Mouse (Mus musculus) midbrain, embryonic 14.5 days (tissue): Measurements from ENCODE around the gene Calr. TPM values are rescaled to one million over a fixed set of nuclear protein-coding genes. Genes with fewer than 3 reads are reported as not detected.

Experiments
- ATAC-seq: fragments of 200-750 bp; cut with Nextera tagmentation; 2 replicates; pipeline ENCODE4 v1.8.0; 2017; ENCODE audit warnings: moderate number of reproducible peaks, moderate library complexity; ENCODE audit not compliant: low FRiP score, low TSS enrichment
- DNase-seq: peaks from one replicate; pipeline ENCODE4 v3.0.0-alpha.2; 2015
- H3K27ac ChIP-seq: fragments of 300-500 bp; sonication (generic); replicated peaks from 2 replicates; pipeline ENCODE4 v1.5.1; 2014; ENCODE audit warnings: mild to moderate bottlenecking, low read depth, low read length, moderate library complexity
- H3K27me3 ChIP-seq: fragments of 300-500 bp; sonication (generic); 2 replicates; pipeline ENCODE4 v1.6.1; 2014; ENCODE audit warnings: low read length, control low read depth, mixed read lengths; ENCODE audit not compliant: control insufficient read depth, insufficient read depth
- H3K36me3 ChIP-seq: fragments of 300-500 bp; sonication (generic); 2 replicates; pipeline ENCODE4 v1.6.1; 2014; ENCODE audit warnings: low read length, control low read depth; ENCODE audit not compliant: control insufficient read depth, insufficient read depth
- H3K4me1 ChIP-seq: fragments of 300-500 bp; sonication (generic); 2 replicates; pipeline ENCODE4 v1.6.1; 2014; ENCODE audit warnings: mild to moderate bottlenecking, antibody characterized with exemption, low read length, control low read depth; ENCODE audit not compliant: control insufficient read depth, insufficient read depth
- H3K4me2 ChIP-seq: fragments of 300-500 bp; sonication (generic); 2 replicates; pipeline ENCODE4 v1.6.1; 2014; ENCODE audit warnings: mild to moderate bottlenecking, low read length, moderate library complexity
- H3K4me3 ChIP-seq: fragments of 300-500 bp; sonication (generic); replicated peaks from 2 replicates; pipeline ENCODE4 v1.5.1; 2014; ENCODE audit warnings: low read depth, low read length
- H3K9ac ChIP-seq: fragments of 300-500 bp; sonication (generic); replicated peaks from 2 replicates; pipeline ENCODE4 v1.6.1; 2014; ENCODE audit warnings: mild to moderate bottlenecking, low read length, moderate library complexity
- H3K9me3 ChIP-seq: fragments of 300-500 bp; sonication (generic); 2 replicates; pipeline ENCODE4 v1.6.1; 2016; ENCODE audit warnings: low read length, control low read depth, mixed read lengths; ENCODE audit not compliant: control insufficient read depth
- WGBS: fragments of 180-500 bp; shearing (Covaris S2); extraction: QIAGEN DNeasy Blood & Tissue Kit; methylation state at CpG from one replicate; pipeline ENCODE4 v1.1.7; 2014; 5-methylcytosine and 5-hydroxymethylcytosine counted together
- polyA plus RNA-seq: library from polyadenylated mRNA; unstranded; fragments of >200 nt; fragmentation: Nextera tagmentation; extraction: Ambion mirVana; gene quantifications from 2 replicates; pipeline ENCODE4 v1.2.1, GENCODE M21; 2014

Gene Calr
- polyA plus RNA-seq, 1 experiment from 2014 or later = 525 TPM

DNA sequence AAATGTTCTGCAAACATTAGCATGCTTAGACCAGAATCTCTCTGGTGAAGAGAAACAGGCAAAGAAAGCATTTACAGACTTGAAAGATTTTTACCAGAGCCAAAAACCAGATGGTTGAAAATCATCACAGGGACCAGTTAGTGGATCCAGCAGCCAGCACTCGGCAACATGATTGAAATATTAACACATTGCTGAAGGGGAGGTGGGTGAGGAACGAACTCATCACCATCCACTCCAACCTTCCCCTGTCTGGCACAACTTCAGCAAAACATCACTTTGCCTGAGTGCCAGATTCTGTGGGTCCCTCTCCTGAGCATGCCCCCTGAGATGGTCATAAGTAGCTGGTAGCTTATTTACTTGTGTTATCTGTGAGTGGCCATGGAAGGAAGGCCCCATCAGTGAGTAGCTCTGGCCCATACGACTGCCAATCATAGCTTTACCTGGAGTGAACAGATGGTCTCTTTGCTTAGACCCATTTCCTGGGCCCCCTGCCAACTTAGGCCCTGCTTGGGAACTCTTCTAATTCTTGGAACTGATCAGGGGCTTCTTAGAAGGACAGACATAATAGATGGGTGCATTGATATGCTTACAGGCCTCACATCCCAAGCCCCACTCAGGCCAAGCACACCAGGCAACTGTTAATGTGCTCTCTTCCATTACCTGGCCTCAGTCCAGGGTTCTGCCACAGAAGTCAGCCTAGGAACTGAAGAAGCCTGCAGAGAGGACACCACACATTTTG, 30.7 kb upstream of the Calr start:
- H3K4me1 ChIP-seq = peaks cover 2% of the 10 kb centered on the region
- no peak overlapping the region for H3K4me3 ChIP-seq
- ATAC-seq (no peak), DNase-seq (peak; percentile 8)
- H3K27me3 ChIP-seq = 0 out of 2 replicates have a peak, but pooled peaks cover 4% of the 10 kb centered on the region
- no peaks in the 10 kb centered on the region for H3K9me3 ChIP-seq
- H3K4me2 ChIP-seq = no peak overlapping the region
- no peak overlapping the region for H3K9ac ChIP-seq
- H3K36me3 ChIP-seq = no peaks in the 10 kb centered on the region
- WGBS = 85% methylated on average over 3 of the region's 3 CpGs
- no peak overlapping the region for H3K27ac ChIP-seq

- Histone ChIP-seq H3K27ac (no peak overlapping the region), H3K4me1 (peaks cover 5% of the 10 kb centered on the region), H3K9me3 (no peaks in the 10 kb centered on the region), H3K36me3 (peaks cover 12% of the 10 kb centered on the region), H3K4me3 (no peak overlapping the region), H3K27me3 (0 out of 2 replicates have a peak, but pooled peaks cover 7% of the 10 kb centered on the region), H3K4me2 (no peak overlapping the region), H3K9ac (no peak overlapping the region)
- ATAC-seq = no peak
- 94% methylated on average over 3 of the region's 3 CpGs for WGBS
- no peak for DNase-seq
These were observed 27.6 kb upstream of the Calr start for GRCm38 (mm10) chr8:84874339-84874738.

DNA sequence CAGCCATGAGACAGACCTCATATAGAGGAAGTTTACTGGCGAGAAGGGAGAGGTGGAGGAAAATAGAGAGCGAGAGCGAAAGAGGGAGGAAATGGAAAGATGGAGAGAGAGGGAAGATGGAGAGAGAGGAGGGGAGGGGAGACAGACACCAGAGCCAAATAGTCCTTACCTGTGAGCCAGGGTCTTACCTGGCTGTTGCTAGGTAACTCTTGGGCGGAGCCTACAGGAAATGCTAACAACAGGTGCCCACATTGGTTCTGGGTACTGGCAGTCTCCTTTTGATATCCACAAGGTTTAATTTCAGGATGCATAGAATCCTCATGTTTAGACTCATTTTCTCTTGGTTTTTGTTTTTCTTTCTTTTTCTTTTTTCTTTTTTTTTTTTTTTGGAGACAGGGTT, 26.3 kb upstream of the Calr start:
- Histone ChIP-seq H3K27ac (no peak overlapping the region), H3K4me1 (peaks cover 5% of the 10 kb centered on the region), H3K36me3 (peaks cover 25% of the 10 kb centered on the region), H3K4me3 (peak overlapping the region; percentile 36), H3K4me2 (peak overlapping the region; percentile 69), H3K9me3 (no peaks in the 10 kb centered on the region), H3K27me3 (0 out of 2 replicates have a peak, but pooled peaks cover 7% of the 10 kb centered on the region), H3K9ac (no peak overlapping the region; the same call in 1 of the 2 replicates)
- DNase-seq (no peak), ATAC-seq (no peak)
- 67% methylated on average over 4 of the region's 4 CpGs for WGBS

GRCm38 (mm10) chr8:84872309-84872965, 25.7 kb upstream of the Calr start:
- ATAC-seq = peak; percentile 48
- H3K4me2 ChIP-seq = peak overlapping the region; percentile 69
- 2% methylated on average over 54 of the region's 54 CpGs for WGBS

DNA sequence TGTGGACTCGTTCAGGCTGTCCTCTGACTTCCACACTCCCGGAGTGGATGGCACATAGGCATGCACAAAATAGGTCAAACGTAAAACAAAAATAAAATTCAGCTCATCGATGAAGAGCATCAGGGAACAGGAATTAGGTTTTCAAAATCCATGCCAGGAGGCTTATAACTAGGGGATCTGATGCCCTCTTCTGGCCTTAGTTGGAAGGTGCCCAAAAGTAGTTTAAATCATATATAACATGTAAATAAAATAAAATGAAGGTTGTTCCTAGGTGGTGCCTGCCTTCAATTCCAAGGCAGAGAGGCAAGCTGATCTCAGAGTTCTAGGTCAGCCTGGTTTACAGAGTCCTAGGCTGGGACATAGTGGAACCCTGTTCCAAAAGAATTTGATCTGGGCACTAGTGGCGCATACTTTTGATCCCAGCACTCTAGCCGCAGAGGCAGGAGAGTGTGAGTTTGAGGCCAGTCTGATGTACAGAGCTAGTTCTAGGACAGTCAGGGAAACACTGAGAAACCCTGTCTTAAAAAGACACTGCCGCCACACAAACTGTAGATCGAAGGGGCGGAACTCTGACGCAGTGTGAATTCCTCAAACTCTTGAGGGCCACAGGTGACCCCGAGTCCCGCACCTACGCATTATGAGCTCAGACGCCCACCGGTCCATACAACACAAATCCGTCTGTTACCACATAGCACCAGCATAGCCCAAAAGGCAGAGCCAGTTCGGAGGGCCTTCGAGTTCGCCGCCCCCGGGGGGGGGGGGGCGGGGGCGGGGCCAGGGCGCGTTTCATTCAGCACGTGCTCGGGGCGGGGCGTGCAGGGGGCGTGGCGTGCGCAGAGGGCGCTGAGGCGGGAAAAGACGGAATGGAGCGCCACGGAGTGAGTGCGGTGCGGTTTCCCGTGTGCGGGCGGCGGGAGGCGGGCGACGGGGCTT, 24.9 kb upstream of the Calr start, which contains the start of gene Syce2:
Gene Syce2, plus strand, starts transcription at position 736 of the 933 bp plus-strand sequence.
- peak; percentile 64; the same call in 1 of the 2 replicates for ATAC-seq
- Histone ChIP-seq H3K27ac (no peak within 1 kb of the TSS), H3K4me1 (peaks cover 5% of the 10 kb centered on the region), H3K36me3 (peaks cover 39% of the 10 kb centered on the region), H3K4me3 (peak within 1 kb of the TSS; percentile 36), H3K9me3 (no peaks in the 10 kb centered on the region), H3K9ac (peak within 1 kb of the TSS; percentile 43), H3K27me3 (0 out of 2 replicates have a peak, but pooled peaks cover 7% of the 10 kb centered on the region), H3K4me2 (peak within 1 kb of the TSS; percentile 69)
- 15% methylated on average over 46 of the region's 46 CpGs for WGBS
- DNase-seq = peak; percentile 75

More at GRCm38 (mm10) chr8:84872309-84872965, 25.7 kb upstream of the Calr start:
- peaks cover 31% of the 10 kb centered on the region for H3K36me3 ChIP-seq
- 0 out of 2 replicates have a peak, but pooled peaks cover 7% of the 10 kb centered on the region for H3K27me3 ChIP-seq
- peaks cover 5% of the 10 kb centered on the region for H3K4me1 ChIP-seq
- peak overlapping the region; percentile 43 for H3K9ac ChIP-seq
- peak overlapping the region; percentile 36 for H3K4me3 ChIP-seq
- no peaks in the 10 kb centered on the region for H3K9me3 ChIP-seq
- DNase-seq = peak; percentile 39
- no peak overlapping the region for H3K27ac ChIP-seq

DNA sequence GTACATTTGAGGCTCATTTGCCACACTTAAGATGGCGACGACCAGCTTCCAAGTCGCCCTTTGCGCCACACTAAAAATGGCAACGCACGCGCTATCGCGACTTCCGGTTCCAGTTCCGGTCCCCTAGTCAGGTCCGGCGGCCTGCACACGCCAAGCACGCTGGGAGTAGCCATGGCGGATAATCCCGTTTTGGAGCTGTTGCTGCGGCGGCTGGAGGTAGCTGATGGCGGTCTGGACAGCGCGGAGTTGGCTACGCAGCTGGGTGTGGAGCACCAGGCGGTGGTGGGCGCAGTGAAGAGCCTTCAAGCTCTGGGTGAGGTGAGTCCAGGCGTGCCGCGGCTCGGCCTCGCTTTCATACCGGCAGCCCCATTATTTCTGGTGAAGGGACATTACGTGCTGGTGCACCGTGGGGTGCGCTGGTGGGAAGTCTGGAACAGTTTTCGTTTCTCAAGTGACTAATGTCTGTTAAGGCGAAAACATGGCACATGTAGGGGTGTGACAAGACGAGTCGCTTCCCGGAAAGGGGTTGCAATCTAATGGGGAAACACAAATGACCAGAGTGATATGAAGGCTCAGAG, 10.2 kb upstream of the Calr start, which contains the start of gene Farsa:
Gene Farsa, plus strand, starts transcription at position 126 of the 578 bp plus-strand sequence.
- no peaks in the 10 kb centered on the region for H3K27me3 ChIP-seq
- H3K9ac ChIP-seq = peak within 1 kb of the TSS; percentile 82
- peaks cover 29% of the 10 kb centered on the region for H3K36me3 ChIP-seq
- peak; percentile 89 for ATAC-seq
- peak; percentile 97 for DNase-seq
- peak within 1 kb of the TSS; percentile 86 for H3K4me3 ChIP-seq
- H3K4me1 ChIP-seq = peaks cover 13% of the 10 kb centered on the region
- H3K27ac ChIP-seq = peak within 1 kb of the TSS; percentile 69
- peak within 1 kb of the TSS; percentile 90 for H3K4me2 ChIP-seq
- under 1% methylated on average over 39 of the region's 39 CpGs for WGBS
- H3K9me3 ChIP-seq = no peaks in the 10 kb centered on the region

DNA sequence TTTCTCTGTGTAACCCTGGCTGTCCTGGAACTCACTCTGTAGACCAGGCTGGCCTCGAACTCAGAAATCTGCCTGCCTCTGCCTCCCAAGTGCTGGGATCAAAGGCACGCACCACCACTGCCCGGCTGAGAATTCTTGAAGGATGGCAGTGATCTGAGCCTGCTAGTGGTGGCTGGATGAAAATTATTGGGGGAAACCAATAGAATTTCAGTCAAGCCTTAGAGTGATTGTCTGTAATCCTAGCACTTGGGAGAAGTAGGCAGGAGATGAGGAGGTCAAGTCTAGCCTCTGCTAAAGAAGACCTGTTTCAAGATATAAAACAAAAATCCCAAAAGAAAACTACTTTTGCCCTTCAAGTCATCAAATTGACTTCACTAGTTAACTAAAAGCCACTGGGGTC, 9.7 kb upstream of the Calr start:
- Histone ChIP-seq H3K9ac (no peak overlapping the region), H3K4me1 (peaks cover 13% of the 10 kb centered on the region), H3K4me2 (peak overlapping the region; percentile 4; the same call in 1 of the 2 replicates), H3K9me3 (no peaks in the 10 kb centered on the region), H3K4me3 (peak overlapping the region; percentile 86; the same call in 1 of the 2 replicates), H3K27me3 (no peaks in the 10 kb centered on the region), H3K36me3 (peaks cover 24% of the 10 kb centered on the region), H3K27ac (no peak overlapping the region)
- DNase-seq (no peak), ATAC-seq (peak; percentile 9; the same call in 1 of the 2 replicates)
- 97% methylated on average over 3 of the region's 3 CpGs for WGBS
